Mouse (Mus musculus) myocyte (in vitro differentiated cells): Measurements from ENCODE around the gene Creb5.

Experiments
- E2F4 ChIP-seq: IDR thresholded peaks from one replicate; pipeline ENCODE4 v1.6.1; 2011; ENCODE audit warnings: mild to moderate bottlenecking, control low read depth, moderate library complexity; ENCODE audit not compliant: insufficient read depth
- MAX ChIP-seq: IDR thresholded peaks from one replicate; pipeline ENCODE4 v1.6.1; 2011; ENCODE audit warnings: low read depth, mild to moderate bottlenecking, control low read depth
- MYOG ChIP-seq, 3 experiments: IDR thresholded peaks; one replicate each; pipeline ENCODE4 v1.6.1; 2011; ENCODE audit warnings: control low read depth in 2 of 3, low read depth in 2 of 3, mild to moderate bottlenecking in 2 of 3; ENCODE audit not compliant: insufficient read length in 2 of 3, control insufficient read depth in 1 of 3, insufficient read depth in 1 of 3
- POLR2A ChIP-seq: IDR thresholded peaks from one replicate; pipeline ENCODE4 v1.6.1; 2011; ENCODE audit warnings: low read depth, mild to moderate bottlenecking, control low read depth, moderate library complexity; ENCODE audit not compliant: insufficient read length
- POLR2AphosphoS2 ChIP-seq: IDR thresholded peaks from one replicate; pipeline ENCODE4 v1.6.1; 2011; ENCODE audit warnings: low read depth, control low read depth; ENCODE audit not compliant: insufficient read length
- TCF12 ChIP-seq: IDR thresholded peaks from one replicate; pipeline ENCODE4 v1.6.1; 2011; ENCODE audit warnings: mild to moderate bottlenecking, control low read depth; ENCODE audit not compliant: poor library complexity, insufficient read depth, severe bottlenecking
- TCF3 ChIP-seq: IDR thresholded peaks from one replicate; pipeline ENCODE4 v1.6.1; 2011; ENCODE audit warnings: low read depth, control low read depth; ENCODE audit not compliant: insufficient read length
- USF1 ChIP-seq: IDR thresholded peaks from one replicate; pipeline ENCODE4 v1.6.1; 2011; ENCODE audit warnings: low read depth, mild to moderate bottlenecking, control low read depth, moderate library complexity

DNA sequence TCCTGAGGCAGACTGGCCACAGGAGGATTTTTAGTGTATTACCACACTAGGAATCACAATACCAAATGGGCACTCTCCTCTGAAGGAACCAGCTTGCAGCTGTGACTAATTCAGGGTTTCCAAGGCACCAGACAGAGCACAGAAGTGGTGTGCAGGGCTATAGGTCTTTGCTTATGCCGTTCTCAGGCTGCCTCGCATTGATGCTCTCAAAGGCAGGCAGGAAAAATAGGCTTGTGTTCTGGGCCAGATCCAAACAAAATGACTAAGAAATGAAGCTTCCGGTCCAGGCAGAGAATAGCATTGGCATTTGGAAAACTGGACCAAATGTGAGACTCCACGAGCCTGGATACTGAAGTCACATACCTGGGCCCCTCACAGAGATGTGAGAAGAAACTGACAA, 108.1 kb downstream of the Creb5 start:
- TF ChIP-seq E2F4 (no peak), TCF12 (no peak), POLR2A (no peak), MYOG (IDR thresholded peaks at IDR 0.05; ENCODE audit: control insufficient read depth in 1 of 3, insufficient read depth in 1 of 3, insufficient read length in 2 of 3, low read depth in 2 of 3) (no peak), MAX (no peak), USF1 (no peak), TCF3 (no peak), POLR2AphosphoS2 (no peak)
